Mouse (Mus musculus) layer of hippocampus, adult 9-10 months (tissue): ENCODE results near the gene Gmeb1.

Experiments used
- DNase-seq: peaks from one replicate; pipeline ENCODE4 v3.0.0; 2022; ENCODE audit warnings: low spot score

Gene Gmeb1

DNA sequence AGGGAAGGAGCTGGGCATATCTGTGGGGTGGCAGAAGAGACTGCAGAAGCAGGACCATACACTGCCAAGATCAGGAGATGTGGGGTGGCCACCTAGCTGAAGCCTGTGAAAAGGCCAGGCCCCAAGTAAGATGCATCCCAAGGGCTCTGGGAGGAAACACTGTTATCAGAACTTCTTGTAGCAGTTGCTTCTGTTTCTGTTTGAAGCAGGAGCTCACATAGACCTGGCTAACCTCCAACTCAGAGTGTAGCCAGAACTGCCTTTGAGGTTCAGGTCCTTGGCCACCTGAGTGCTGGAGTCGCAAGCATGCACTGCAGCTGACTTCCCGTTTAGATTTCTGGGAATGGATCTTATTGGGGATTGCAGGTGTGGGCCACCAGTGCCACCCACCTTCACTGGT is 43.6 kb downstream of the Gmeb1 start:
- DNase-seq: no peak

DNA sequence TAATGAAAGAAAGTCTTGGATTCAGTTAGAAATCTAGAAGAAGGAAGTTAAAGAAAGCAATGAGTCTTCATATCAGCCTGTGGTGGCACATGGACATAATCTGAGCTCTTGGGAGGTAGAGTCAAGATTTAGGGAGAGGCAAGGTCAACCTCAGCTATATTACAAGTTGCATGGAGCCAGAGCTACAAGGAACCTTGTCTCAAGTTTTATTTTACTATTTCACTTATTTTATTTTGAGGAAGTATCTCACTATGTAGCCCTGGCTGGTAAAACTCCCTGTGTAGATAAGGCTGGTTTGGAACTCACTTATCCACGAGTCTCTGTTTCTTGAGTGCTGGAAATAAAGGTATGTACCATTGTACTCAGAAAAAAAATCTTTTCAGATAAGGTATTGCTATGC is 44.8 kb downstream of the Gmeb1 start:
- no peak for DNase-seq

DNA sequence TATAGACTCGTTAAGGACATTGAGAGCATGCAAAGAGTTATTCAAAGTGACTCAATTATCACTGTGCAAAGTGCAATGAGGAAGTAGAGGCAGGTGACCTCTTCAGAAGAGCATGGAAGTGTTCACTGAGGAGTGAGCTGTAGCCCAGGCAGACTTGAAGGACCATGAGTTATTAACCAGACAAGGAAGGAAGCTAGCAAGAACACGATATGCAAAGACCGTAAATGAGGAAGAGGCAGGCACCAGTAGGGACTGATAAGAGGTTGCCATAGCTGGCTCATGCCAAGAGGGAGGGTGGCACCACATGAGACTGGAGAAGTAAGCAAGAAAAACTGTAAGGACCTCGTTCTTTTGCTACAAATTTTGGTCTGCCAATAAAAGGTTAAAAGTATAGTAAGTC is 46.6 kb downstream of the Gmeb1 start:
- no peak for DNase-seq

GRCm38 (mm10) chr4:132211953-132212734 is 49.3 kb downstream of the Gmeb1 start, which contains the start of gene Ythdf2:
Gene Ythdf2, minus strand, starts transcription at chr4:132212303.
- peak; percentile 82 for DNase-seq

DNA sequence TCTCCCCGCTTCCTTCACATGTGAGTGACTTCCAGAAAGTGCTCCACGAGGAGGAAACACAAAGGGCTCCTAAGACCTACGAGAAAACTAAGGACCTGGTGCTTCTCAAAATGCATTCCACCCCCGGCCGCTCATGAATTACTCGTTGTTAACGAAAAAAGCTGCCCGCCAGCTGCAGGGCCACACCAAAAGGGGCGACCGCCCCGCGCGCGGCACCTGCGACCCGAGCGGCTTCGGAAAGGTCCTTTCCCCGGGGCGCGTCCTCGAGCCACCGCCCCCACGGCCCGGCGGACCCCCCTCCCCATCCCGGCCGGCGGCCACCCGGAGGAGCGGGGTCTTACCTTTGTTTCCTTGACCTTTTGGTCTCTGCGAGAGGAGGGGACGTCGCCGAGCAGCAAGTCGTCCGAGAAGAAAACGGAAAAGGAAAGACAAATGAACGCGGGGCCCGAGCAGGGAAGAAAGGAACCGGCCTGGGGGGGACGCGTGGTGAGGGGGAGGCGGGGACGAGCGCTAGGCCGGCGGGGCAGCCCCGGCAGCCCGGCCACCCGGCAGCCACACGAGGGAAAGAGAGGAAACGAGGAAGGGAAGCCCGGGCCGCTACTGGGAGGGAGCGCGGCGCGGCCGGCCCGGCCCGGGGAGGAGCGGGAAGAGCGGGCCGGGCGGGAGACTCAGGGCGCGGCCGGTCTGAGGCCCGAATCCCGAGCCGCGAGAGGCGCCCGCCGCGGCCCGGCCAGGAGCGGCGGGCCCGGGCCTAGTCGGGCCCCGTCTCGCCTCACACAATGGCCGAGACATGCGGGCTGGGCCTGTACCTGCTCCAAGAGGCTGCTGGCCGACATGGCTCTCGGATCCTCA is 50.1 kb downstream of the Gmeb1 start:
- no peak for DNase-seq

GRCm38 (mm10) chr4:132210325-132210724 is 51.1 kb downstream of the Gmeb1 start:
- no peak for DNase-seq

DNA sequence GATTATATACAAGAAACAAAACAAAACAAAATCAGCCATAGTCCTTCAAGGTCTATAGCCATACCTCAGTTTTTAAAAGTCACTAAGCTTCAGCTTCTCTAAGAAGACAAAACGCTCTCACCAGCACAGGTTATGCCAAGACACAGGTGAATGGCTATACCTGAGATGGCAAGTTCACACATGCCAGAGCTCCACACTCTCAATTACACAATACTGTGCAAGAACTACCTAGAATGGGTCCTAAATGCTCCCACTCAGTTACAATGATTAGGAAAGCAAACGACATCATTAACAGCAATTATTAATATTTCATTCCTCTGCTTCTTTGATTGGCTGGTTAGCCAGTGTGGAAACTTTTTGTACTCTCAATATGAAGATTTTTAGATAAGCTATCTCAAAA is 52.1 kb downstream of the Gmeb1 start:
- no peak for DNase-seq

- DNase-seq: no peak
Measured at GRCm38 (mm10) chr4:132207280-132207679, 54.1 kb downstream of the Gmeb1 start.

GRCm38 (mm10) chr4:132198771-132199170 is 62.6 kb downstream of the Gmeb1 start:
- no peak for DNase-seq

DNA sequence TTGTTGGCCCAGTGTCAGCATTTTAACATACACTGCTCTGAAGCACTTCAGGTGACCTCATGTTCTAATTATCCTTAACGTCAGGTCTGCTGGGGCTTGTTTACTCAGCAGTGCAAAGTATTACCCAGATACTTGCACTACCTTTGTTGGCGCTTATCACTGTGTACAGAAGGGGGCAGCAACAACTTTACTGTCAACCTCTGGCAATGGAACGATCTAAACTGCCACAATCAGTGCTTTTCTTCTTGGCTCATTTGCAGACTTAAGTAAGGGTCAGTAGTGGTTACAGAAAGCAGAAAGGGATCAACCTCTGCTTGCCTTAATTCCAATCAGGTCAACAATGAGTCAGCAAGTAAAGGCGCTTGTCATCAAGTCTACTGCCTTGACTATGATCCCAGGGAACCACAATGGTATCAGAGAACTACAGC is 63.1 kb downstream of the Gmeb1 start:
- no peak for DNase-seq

DNA sequence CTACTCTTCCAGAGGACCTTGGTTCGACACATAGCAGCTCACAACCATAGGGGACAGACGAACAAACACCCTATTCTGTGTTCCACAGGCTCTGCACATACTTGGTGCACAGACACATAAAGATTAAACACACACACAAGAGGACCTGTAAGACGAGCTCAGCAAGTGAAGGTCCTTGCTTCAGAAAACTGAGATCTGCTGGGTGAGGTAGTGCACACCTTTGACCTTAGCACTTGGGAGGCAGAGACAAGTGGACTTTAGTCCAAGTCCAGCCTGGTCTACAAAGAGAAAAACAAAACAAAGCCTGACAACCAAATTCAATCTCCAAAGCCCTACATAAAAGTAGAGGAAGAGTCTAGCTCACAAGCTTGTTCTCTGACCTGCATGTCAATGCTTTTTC is 66.4 kb downstream of the Gmeb1 start:
- no peak for DNase-seq

- DNase-seq: no peak
Measured at GRCm38 (mm10) chr4:132194373-132194772, 67.0 kb downstream of the Gmeb1 start.

DNA sequence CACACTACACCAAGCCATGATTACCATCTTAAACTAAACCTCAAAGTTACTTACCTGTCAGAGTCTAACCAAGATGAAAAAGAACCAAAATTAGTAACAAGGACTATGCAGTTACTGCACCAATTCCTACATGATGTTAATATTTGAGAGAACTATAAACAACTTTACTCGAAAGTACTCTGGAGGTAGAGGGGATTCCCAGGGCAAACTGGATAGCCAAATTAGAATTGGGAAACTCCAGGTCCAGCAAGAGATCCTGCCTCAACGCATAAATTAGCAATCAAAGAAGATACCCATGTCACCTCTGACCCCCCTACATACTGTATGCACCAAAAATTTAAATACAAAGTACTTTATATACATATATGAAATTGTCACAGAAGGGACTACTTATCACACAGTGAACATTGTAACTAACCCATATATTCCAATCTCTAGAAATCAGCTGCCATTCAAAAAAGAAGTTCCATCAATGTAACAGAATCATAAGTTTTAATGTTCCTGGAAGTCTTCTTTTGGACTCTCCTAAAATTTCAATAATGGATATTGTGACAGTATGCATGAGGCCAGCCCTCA is 73.5 kb downstream of the Gmeb1 start:
- no peak for DNase-seq

- DNase-seq: no peak
Measured at GRCm38 (mm10) chr4:132183162-132183561, 78.2 kb downstream of the Gmeb1 start.

- no peak for DNase-seq
Measured at GRCm38 (mm10) chr4:132181721-132182658, 79.4 kb downstream of the Gmeb1 start.

GRCm38 (mm10) chr4:132180710-132181109 is 80.7 kb downstream of the Gmeb1 start:
- no peak for DNase-seq

DNA sequence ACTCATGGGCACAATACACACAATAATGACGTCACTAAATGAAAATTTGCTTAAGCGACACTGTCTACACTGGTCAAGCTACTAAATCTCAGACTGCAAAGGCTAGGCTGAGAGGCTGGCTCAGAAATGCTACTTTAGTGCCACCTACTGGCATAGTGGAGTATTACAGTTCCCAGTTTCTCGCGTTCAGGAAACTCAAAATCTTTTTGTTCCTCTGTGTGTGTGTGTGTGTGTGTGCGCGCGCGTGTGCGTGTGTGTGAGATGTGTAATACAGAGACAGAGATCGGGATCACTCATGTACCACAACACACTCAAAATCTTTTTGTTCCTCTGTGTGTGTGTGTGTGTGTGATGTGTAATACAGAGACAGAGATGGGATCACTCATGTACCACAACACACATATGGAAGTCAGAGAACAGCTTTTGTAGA is 82.8 kb downstream of the Gmeb1 start:
- no peak for DNase-seq

DNA sequence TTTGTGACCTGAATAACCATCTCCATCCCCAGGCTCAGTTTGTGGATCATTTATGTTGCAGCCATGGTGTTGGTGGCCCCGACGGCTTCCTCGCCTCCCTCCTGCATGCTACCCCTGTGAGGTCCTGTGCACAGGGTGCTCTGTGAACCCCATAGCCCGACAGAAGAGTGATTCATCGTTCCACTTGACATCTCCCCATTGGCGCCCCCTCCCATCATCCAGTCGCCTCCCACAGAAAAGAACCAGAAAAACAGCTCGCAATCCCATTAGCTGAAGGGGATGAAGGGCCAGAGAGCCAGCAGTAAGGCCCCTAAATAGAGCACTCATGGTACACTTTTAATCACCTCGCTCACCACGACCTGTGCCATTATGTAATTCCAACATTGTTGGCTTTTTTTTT is 84.9 kb downstream of the Gmeb1 start:
- no peak for DNase-seq
